Mouse (Mus musculus): ENCODE measurements around the gene Furin.

Furin gene

GRCm38 (mm10) chr7:80405188-80405695, at the start of gene Furin:
TSS of gene Furin (minus strand) at chr7:80405436.
- DNase-seq (ENCODE audit: low spot score in 2 of 2) = no peak

DNA sequence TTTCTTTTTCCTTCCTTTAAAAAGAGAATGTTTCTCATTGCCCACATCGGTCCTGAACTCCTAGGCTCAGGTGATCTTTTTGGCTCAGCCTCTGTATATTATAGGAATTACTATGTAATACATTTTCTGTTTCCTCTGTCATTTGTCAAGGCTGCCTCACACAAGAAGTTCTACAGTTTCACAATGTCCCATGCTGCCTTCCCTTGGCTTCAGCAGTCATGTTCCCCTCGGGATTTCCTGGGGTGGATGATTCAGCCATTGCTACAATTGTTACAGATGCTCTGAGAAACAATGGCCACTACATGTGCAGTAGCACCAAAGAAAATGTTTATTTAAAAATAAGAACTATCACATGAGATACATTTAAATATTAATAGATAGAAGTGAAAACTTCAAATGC, 49.5 kb upstream of the Furin start:
- no peak for DNase-seq (ENCODE audit: low spot score in 2 of 2)

DNA sequence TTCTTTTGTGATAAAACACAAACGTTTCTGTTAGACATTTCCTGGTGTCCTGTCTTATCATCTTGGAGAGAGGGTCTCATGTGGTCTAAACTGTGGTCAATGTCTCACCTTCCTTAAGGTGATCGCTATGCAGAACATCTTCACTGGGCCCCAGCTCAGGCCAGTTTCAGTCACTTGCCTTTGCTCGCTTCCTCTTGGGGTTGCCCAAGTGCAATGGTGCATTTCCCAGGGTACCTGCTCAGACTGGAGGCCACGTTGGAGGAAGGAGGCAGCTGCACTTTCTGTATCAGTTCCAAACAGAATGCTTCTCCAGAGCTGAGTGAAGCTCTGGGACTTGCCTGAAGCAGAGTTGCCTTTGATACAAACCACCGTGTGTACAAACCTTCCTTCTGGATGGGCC, 48.8 kb upstream of the Furin start:
- peak in 1 of 2 experiments; percentile 34 for DNase-seq (ENCODE audit: low spot score in 2 of 2)

DNA sequence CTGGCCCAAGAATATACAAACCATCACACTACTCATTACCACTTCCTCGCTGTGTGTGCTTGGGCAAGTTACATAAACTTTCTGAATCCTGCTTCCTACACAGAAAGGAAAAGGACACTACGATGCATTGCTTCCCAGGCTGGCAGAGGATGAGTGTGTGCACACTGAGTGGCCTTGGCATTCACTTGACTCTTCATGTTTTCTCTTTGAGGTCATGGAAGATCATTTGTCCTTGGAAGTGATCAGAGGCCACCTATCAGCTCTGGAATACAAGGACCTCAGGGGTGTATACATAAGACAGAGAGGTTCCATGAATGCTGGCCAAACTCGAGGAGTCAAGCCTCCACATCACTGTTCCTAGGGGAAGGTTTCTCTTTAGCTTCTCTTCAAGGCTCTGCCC, 47.9 kb upstream of the Furin start:
- DNase-seq (ENCODE audit: low spot score in 2 of 2) = no peak

DNA sequence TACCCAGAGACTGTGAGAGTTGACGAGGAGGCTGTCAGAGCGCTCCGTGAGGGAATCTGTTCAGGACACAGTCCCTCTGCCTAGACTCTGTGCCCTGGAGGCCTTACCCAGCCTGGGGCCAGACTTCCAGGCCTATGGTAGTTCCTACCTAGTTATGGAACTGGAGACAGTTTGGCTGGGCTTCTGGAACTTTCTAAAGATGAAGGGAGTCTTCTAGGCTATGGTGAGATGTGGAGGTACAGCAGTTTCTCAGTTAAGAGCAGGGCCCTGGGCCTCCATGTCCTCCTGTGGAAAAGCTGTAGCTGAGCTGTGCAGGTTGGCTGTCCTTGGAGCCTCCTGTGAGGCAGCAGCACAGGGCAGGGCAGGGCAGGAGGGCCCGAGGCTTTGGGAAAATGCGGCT, 47.0 kb upstream of the Furin start:
- DNase-seq (ENCODE audit: low spot score in 2 of 2) = no peak

- DNase-seq (ENCODE audit: low spot score in 2 of 2) = no peak
Observed at GRCm38 (mm10) chr7:80451550-80452232, 46.5 kb upstream of the Furin start.

- DNase-seq (ENCODE audit: low spot score in 2 of 2) = no peak
Observed at GRCm38 (mm10) chr7:80450354-80450753, 45.1 kb upstream of the Furin start.

DNA sequence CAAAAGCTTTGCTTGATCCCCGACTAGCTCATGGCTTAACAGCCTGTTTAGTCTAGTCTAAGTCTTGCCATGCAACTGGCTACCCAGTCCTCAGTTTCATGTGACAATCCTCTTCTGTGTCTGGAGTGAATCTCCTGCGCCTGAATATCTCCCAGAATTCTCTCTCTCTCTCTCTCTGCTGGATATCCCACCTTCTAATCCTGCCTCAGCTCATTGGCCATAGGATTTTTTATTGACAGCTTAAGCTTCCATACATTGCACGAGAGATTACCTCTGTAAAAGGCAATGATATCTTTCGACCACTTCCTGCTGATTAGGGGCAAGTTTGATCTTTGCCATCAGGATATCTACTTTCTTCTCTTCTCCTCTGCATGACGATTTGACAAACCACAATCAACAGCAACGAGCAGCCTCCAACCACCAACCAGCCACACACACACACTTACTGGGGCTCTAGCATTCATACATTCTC, 44.4 kb upstream of the Furin start:
- DNase-seq (ENCODE audit: low spot score in 2 of 2) = no peak

DNA sequence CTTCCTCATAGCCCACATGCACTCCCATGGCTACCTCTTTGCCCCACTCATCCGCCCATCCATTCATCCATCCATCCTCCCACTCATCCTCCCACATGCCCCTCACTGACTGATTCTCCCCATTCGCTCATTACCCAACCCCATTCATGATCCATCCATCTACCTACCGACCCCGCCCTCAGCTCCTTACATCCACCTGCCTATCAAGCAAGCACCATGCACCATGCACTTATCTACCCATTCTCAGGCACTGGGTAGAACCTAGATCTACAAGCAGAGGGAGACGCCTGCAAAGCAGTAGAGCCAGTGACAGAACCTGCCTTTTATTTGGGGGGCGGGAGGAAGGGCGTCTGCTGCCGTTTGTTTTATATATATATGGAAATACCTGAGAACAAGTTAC, 42.1 kb upstream of the Furin start:
- DNase-seq (ENCODE audit: low spot score in 2 of 2) = peak in 1 of 2 experiments; percentile 62

DNA sequence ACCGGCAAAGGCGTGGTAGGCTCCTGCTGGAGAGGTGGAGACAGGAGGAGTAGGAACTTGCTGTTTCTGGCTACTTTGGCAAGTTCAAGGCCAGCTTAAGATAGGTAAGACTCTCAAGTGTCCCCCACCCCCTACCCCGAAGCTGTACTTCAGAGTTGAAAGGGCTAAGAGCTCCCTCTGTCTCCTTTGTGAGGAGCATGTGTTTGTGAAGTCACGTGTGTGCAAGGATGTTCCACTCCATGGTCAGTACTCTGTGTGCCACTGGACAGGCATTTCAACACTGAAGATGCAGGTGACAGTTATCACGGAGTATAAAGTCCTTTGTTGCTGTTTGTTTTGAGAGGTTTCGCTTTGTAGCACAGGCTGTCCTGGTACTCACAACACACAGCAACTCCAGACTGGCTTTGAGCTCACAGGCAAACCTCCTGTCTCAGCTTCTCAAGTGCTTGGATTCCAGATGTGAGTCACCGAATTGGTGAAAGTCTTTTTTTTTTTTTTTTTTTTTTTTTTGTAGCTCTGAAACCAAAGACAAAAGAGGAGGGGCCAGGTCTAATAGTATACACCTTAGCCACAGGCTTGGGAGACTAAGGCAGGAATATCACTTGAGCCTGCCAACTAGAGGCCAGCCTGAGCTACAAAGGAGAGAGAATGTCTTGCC, 41.1 kb upstream of the Furin start:
- DNase-seq (ENCODE audit: low spot score in 2 of 2) = no peak

DNA sequence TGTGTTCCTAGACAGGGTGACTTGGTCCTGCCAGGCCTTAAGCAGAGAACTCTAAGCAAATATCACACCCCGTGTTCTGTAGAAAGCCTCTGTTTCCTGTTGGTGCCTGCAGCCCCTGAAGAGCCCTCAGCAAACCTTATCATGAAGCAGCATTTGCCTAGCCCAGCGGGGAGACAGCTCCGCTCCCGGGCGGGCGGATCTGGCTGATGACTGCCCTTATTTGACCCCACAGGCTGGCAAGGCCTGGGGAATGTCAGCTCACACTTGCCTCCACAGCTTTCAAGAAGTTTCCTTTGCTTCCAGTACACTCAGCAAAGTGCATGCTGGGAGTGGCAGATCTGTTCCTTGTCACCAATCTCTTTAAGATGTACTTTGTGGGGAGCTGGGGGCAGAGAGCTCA, 40.3 kb upstream of the Furin start:
- peak; percentile 77 to 84 for DNase-seq (ENCODE audit: low spot score in 2 of 2)

- peak; percentile 62 to 78 for DNase-seq (ENCODE audit: low spot score in 2 of 2)
Observed at GRCm38 (mm10) chr7:80444401-80445249, 39.4 kb upstream of the Furin start.

DNA sequence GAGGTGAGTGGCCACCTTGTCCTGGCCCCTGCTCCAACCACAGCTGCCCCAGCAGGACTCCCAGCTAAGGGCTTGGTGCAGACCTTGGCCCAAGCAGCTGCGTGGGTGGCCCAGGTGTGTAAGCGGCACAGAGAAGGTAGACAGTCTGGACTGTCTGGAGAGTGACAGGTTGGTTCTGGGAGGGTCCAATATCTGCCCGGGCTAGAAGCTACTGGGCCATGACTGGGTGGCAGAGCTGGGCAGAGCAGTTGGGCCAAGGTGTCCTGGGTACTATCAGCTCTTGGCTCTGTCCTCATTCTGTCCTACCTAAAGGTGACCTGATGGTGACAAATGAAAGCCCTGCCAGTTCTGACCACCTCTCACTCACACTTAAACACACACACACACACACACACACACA, 37.9 kb upstream of the Furin start:
- no peak for DNase-seq (ENCODE audit: low spot score in 2 of 2)

- no peak for DNase-seq (ENCODE audit: low spot score in 2 of 2)
Observed at GRCm38 (mm10) chr7:80441986-80442904, 37.0 kb upstream of the Furin start.

GRCm38 (mm10) chr7:80440685-80441084, 35.4 kb upstream of the Furin start:
- no peak for DNase-seq (ENCODE audit: low spot score in 2 of 2)

GRCm38 (mm10) chr7:80439789-80440488, 34.7 kb upstream of the Furin start:
- DNase-seq (ENCODE audit: low spot score in 2 of 2) = no peak

DNA sequence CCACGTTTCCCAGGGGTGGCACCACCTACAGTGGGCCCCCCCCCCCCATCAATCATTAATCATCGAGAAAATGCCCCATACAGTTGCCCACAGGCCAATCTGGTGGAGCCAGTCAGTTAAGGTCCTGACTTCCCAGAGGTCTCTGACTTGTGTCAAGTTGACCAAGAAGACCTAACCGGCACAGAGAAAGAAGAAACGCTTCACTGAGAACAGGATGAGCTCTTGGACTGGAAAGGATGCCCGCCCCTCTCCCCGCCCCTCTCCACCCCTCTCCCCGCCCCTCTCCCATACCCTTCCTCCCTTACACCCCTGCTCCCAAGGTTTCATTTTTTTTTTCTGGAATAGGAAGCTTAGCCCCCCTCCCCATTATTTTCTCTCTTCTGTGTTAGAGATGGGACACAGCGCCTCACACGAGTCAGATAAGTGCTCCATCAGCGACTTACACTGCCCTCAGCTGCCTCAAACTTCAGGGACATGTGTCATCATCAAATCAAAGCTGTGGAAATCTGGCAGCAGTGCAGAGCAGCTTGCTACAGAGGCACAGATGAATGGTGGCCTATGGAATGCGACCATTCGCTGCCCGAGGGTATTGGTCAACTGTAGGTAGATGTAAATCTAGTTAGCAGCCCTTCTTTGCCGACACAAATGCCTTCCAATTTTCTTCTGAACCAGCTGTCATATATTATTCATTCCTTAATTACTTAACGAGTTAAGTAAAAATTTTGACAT, 34.0 kb upstream of the Furin start:
- DNase-seq (ENCODE audit: low spot score in 2 of 2) = no peak

DNA sequence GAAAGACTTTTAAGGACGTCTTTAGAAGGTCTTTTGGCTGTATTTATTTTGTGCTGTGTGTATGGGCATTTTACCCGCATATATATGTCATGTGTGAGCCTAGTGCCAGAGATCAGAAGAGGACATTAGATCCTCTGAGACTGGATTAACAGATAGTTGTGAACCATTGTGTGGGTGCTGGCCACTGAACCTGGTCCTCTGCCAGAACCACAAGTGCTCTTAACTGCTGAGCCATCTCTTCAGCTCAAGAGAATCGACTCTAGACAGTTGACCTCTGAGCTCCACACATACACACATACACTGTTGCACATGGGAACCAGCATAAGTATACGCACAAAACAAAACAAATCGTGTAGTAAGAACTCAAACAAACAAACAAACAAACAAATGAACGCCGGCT, 31.3 kb upstream of the Furin start:
- DNase-seq (ENCODE audit: low spot score in 2 of 2) = no peak

GRCm38 (mm10) chr7:80435594-80435993, 30.4 kb upstream of the Furin start:
- DNase-seq (ENCODE audit: low spot score in 2 of 2) = no peak

GRCm38 (mm10) chr7:80429661-80430060, 24.4 kb upstream of the Furin start:
- no peak for DNase-seq (ENCODE audit: low spot score in 2 of 2)
